Mouse (Mus musculus) kidney, embryonic 14.5 days (tissue): ENCODE results near the gene Gpr18. TPM values are rescaled to one million over a fixed set of nuclear protein-coding genes. Genes with fewer than 3 reads are reported as not detected.

Experiments
- ATAC-seq: fragments of 200-750 bp; cut with Nextera tagmentation; 2 replicates; pipeline ENCODE4 v1.8.0; 2017; ENCODE audit warnings: moderate number of reproducible peaks, mild to moderate bottlenecking, moderate TSS enrichment, moderate library complexity; ENCODE audit not compliant: low FRiP score, low TSS enrichment
- H3K27ac ChIP-seq: fragments of 300-500 bp; sonication (generic); 2 replicates; pipeline ENCODE4 v1.5.1; 2014; ENCODE audit warnings: low read depth, mild to moderate bottlenecking, low read length, moderate library complexity, mixed read lengths
- H3K27me3 ChIP-seq: fragments of 300-500 bp; sonication (generic); 2 replicates; pipeline ENCODE4 v1.6.1; 2014; ENCODE audit warnings: mild to moderate bottlenecking, low read length; ENCODE audit not compliant: control insufficient read depth, insufficient read depth
- H3K36me3 ChIP-seq: fragments of 300-500 bp; sonication (generic); 2 replicates; pipeline ENCODE4 v1.6.1; 2014; ENCODE audit warnings: low read length, mixed read lengths; ENCODE audit not compliant: control insufficient read depth, insufficient read depth
- H3K4me1 ChIP-seq: fragments of 300-500 bp; sonication (generic); 2 replicates; pipeline ENCODE4 v1.6.1; 2014; ENCODE audit warnings: low read length, mixed read lengths; ENCODE audit not compliant: control insufficient read depth, insufficient read depth
- H3K4me2 ChIP-seq: fragments of 300-500 bp; sonication (generic); replicated peaks from 2 replicates; pipeline ENCODE4 v1.6.1; 2014; ENCODE audit warnings: low read depth, mild to moderate bottlenecking, low read length
- H3K4me3 ChIP-seq: fragments of 300-500 bp; sonication (generic); 2 replicates; pipeline ENCODE4 v1.5.1; 2014; ENCODE audit warnings: mild to moderate bottlenecking, low read length
- H3K9ac ChIP-seq: fragments of 300-500 bp; sonication (generic); 2 replicates; pipeline ENCODE4 v1.6.1; 2014; ENCODE audit warnings: low read depth, mild to moderate bottlenecking, low read length, moderate library complexity
- H3K9me3 ChIP-seq: fragments of 300-500 bp; sonication (generic); 2 replicates; pipeline ENCODE4 v1.6.1; 2016; ENCODE audit warnings: low read length; ENCODE audit not compliant: control insufficient read depth
- WGBS: fragments of 180-500 bp; shearing (Covaris S2); extraction: QIAGEN DNeasy Blood & Tissue Kit; methylation state at CpG from one replicate; pipeline ENCODE4 v1.1.7; 2014; 5-methylcytosine and 5-hydroxymethylcytosine counted together
- polyA plus RNA-seq: library from polyadenylated mRNA; unstranded; fragments of >200 nt; fragmentation: Nextera tagmentation; extraction: Ambion mirVana; gene quantifications from 2 replicates; pipeline ENCODE4 v1.2.1, GENCODE M21; 2014

Gpr18 gene
- polyA plus RNA-seq, 1 experiment from 2014 or later = 0.42 TPM

DNA sequence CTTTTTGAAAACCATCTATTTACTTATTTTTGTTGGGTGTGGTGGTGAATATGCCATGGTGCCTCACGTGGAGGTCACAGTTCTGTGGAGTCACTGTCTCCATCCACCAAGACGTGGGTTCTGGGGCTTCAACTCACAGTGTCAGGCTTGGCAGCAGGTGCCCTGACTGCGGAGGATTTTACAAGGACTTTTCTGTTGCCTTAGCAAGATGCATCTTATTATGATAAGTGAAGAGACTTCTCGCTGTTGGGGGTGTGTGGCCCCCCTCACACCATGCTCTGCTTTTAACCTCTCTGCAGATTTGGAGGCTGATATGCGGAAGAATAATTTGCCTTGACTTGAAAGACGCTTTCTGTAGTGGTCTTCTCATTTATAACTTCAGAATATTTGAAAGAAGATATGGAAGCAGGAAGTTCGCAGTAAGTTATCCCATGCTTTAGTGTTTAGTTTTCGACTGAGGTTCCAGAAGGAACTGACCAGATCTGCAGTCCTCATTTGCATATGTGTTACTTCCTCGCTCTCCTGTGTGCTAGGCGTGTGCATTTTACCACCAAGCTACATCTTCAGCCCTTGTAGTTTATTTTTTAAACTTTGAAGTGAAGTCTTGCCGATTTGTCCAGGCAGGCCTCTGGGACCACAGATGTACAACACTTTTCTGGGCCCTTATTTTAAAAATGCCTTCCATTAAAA is 8.4 kb downstream of the Gpr18 start:
- H3K27me3 ChIP-seq = no peaks in the 10 kb centered on the region
- no peaks in the 10 kb centered on the region for H3K4me1 ChIP-seq
- no peak overlapping the region for H3K9ac ChIP-seq
- peaks cover 34% of the 10 kb centered on the region for H3K36me3 ChIP-seq
- no peaks in the 10 kb centered on the region for H3K9me3 ChIP-seq
- no peak overlapping the region for H3K4me3 ChIP-seq
- ATAC-seq = no peak
- WGBS = 90% methylated on average over 11 of the region's 11 CpGs
- H3K4me2 ChIP-seq = no peak overlapping the region
- H3K27ac ChIP-seq = no peak overlapping the region

GRCm38 (mm10) chr14:121906341-121906991 is 9.1 kb downstream of the Gpr18 start:
- H3K4me3 ChIP-seq = no peak overlapping the region
- no peaks in the 10 kb centered on the region for H3K27me3 ChIP-seq
- H3K27ac ChIP-seq = no peak overlapping the region
- peaks cover 28% of the 10 kb centered on the region for H3K36me3 ChIP-seq
- no peaks in the 10 kb centered on the region for H3K9me3 ChIP-seq
- H3K4me1 ChIP-seq = no peaks in the 10 kb centered on the region
- no peak overlapping the region for H3K4me2 ChIP-seq
- no peak overlapping the region for H3K9ac ChIP-seq
- 78% methylated on average over 8 of the region's 8 CpGs for WGBS
- ATAC-seq = no peak

- 26% methylated on average over 3 of the region's 3 CpGs for WGBS
- H3K9ac ChIP-seq = no peak overlapping the region
- peaks cover 28% of the 10 kb centered on the region for H3K36me3 ChIP-seq
- H3K4me1 ChIP-seq = no peaks in the 10 kb centered on the region
- no peak for ATAC-seq
- H3K27me3 ChIP-seq = no peaks in the 10 kb centered on the region
- H3K4me3 ChIP-seq = no peak overlapping the region
- no peak overlapping the region for H3K4me2 ChIP-seq
- no peaks in the 10 kb centered on the region for H3K9me3 ChIP-seq
- no peak overlapping the region for H3K27ac ChIP-seq
Observed at GRCm38 (mm10) chr14:121904754-121905153, 10.8 kb downstream of the Gpr18 start.

DNA sequence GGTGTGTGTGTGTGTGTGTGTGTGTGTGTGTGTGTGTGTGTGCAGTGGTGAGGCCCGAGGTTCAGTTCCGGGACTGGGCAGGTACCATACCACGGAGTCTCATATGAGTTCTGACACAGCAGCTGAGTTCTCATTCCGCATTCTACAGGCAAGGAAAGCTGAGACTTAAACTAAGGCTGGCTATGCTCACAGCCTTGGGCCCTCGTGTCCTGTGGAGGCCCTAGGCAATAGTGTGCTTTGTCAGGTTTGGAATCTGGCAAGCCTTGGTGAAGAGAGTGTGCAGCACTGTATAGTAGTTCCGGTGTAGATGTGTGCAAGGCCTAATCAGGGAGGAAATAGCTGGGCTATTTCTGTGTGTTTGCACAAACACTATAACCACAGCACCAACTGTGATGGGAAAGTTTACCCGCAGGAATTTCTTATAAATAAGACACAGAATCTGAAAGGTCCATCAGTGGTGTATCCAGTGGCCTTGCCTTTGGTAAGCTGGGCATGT is 12.2 kb downstream of the Gpr18 start:
- WGBS = 92% methylated on average over 7 of the region's 7 CpGs
- H3K9ac ChIP-seq = no peak overlapping the region
- H3K4me3 ChIP-seq = no peak overlapping the region
- no peaks in the 10 kb centered on the region for H3K27me3 ChIP-seq
- no peaks in the 10 kb centered on the region for H3K9me3 ChIP-seq
- H3K4me1 ChIP-seq = no peaks in the 10 kb centered on the region
- peaks cover 19% of the 10 kb centered on the region for H3K36me3 ChIP-seq
- H3K4me2 ChIP-seq = no peak overlapping the region
- no peak for ATAC-seq
- H3K27ac ChIP-seq = no peak overlapping the region

GRCm38 (mm10) chr14:121901511-121901910 is 14.1 kb downstream of the Gpr18 start:
- Histone ChIP-seq H3K9ac (no peak overlapping the region), H3K4me2 (no peak overlapping the region), H3K9me3 (no peaks in the 10 kb centered on the region), H3K4me1 (no peaks in the 10 kb centered on the region), H3K27me3 (no peaks in the 10 kb centered on the region), H3K4me3 (no peak overlapping the region), H3K27ac (no peak overlapping the region), H3K36me3 (peaks cover 6% of the 10 kb centered on the region; the same call in 1 of the 2 replicates)
- WGBS = 89% methylated on average over 6 of the region's 6 CpGs
- no peak for ATAC-seq

DNA sequence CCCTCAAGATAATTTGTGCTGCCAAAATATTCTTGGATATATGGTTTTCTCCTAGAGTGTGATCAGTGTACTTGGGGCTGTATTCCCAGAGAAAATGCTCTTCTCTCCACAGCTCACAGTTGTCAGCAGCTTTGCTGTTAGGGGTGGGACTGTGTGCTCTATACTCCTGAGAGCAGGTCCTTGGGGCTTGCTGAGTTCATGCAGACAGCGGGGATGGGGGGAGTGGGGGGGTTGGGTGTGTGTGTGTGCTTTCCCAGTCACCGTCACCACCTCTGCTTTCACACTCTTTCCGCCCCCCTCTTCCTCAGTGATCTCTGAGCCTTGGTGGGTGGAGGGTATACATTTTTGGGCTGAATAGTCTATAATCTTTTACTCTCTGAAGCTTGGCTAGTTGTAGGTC is 16.5 kb downstream of the Gpr18 start:
- WGBS = 63% methylated on average over 3 of the region's 3 CpGs
- Histone ChIP-seq H3K4me2 (no peak overlapping the region), H3K4me3 (no peak overlapping the region), H3K9me3 (no peaks in the 10 kb centered on the region), H3K36me3 (no peaks in the 10 kb centered on the region), H3K27me3 (no peaks in the 10 kb centered on the region), H3K9ac (no peak overlapping the region), H3K4me1 (no peaks in the 10 kb centered on the region), H3K27ac (no peak overlapping the region)
- ATAC-seq = no peak

DNA sequence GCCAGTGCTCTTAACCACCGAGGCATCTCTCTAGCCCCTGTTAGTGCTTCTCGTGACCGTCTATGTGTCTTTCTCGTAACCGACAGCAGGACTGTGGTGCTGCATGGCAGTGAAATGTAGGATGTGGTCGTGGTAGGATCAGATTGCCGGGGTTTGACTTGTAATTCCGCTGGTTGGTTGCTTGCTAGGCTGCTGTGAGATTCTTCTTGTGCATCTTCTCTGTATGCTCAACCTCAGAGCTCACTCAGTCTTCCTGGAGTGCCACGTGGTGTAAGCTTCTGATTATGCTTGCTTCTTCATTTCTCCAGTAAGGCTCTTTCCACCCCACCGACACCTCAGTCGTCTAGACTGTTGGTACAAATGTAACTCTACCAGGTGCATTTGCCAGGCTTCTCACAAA is 17.1 kb downstream of the Gpr18 start:
- Histone ChIP-seq H3K4me1 (no peaks in the 10 kb centered on the region), H3K4me3 (no peak overlapping the region), H3K4me2 (no peak overlapping the region), H3K27me3 (no peaks in the 10 kb centered on the region), H3K9ac (no peak overlapping the region), H3K9me3 (no peaks in the 10 kb centered on the region), H3K27ac (no peak overlapping the region), H3K36me3 (no peaks in the 10 kb centered on the region)
- 79% methylated on average over 11 of the region's 11 CpGs for WGBS
- ATAC-seq = no peak

DNA sequence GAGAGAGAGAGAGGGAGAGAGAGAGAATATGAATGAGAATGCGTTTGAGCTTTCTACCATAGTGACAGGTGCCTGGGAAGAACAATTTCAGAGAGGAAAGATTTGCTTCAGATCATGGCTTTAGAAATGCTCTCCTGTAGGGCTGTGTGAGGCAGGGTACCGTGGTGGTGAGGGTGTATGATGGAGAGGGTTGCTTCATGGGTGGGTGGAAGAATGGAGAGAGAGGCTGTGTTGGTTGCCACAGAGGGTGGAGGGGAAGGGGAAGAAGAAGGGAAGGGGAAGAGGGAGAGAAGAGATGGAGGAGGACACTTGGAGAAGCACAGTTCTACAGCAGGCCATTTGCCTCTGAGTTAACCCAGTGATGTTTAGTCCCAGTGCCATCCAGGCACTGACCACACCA is 17.8 kb downstream of the Gpr18 start:
- ATAC-seq = no peak

More for the DNA sequence above, 17.8 kb downstream of the Gpr18 start:
- no peak overlapping the region for H3K27ac ChIP-seq
- no peak overlapping the region for H3K4me2 ChIP-seq
- H3K36me3 ChIP-seq = no peaks in the 10 kb centered on the region
- no peaks in the 10 kb centered on the region for H3K9me3 ChIP-seq
- WGBS = 86% methylated on average over 2 of the region's 2 CpGs
- no peaks in the 10 kb centered on the region for H3K27me3 ChIP-seq
- no peaks in the 10 kb centered on the region for H3K4me1 ChIP-seq
- H3K4me3 ChIP-seq = no peak overlapping the region
- no peak overlapping the region for H3K9ac ChIP-seq
